8 mouse cellular contexts compared by ENCODE assay signal in the genomic region with DNA sequence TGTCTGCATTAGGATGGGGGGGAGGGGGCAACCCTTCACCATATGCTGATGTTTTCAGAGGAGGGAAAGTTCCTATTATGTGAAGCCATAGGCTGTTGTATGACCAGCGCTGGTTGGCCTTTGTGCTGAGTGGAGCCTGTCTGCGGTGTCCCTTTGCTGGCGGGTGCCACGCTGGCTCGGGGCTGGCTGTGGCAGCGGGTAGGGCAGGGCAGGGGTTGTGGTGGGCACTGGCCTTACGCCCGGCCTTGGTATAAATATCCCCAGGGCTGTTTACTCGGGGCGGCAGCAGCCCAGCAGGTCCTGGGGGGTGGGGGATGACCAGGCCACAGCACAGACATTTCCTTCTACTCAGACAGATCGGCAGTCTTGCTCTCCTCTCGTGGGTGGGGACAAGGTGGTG. TPM values are rescaled to one million over a fixed set of nuclear protein-coding genes. Genes with fewer than 3 reads are reported as not detected.
A peak's percentile ranks its signal among the peaks of the same experiment; 100 is the strongest.
DNase-seq lines count a peak whose midpoint lies in the region; ATAC-seq and TF ChIP-seq lines count a peak whose summit lies in the region.

No protein-coding gene starts in this region.

- no peak for ATAC-seq in kidney, embryonic 14.5 days (ENCODE audit: low FRiP score, low TSS enrichment)
- 0 out of 2 replicates have a peak, but pooled peaks have one; percentile 3 for ATAC-seq in heart, embryonic 14.5 days (ENCODE audit: insufficient number of reproducible peaks, insufficient read depth, low FRiP score, low read depth)
- no peak for ATAC-seq in liver, embryonic 13.5 days (ENCODE audit: low read depth)

- TF ChIP-seq CTCF in MEL (IDR thresholded peaks at IDR 0.05 in 2 of 3, conservative IDR thresholded peaks at IDR 0.05 in 1 of 3; ENCODE audit: control insufficient read depth in 1 of 3, insufficient read depth in 1 of 3, low read depth in 2 of 3, low read length in 3 of 3, poor library complexity in 1 of 3, severe bottlenecking in 1 of 3) = no peak
- no peak for TF ChIP-seq CTCF in small intestine, adult 2 months (IDR thresholded peaks at IDR 0.05; ENCODE audit: extremely low read depth, insufficient read length, insufficient replicate concordance, low read depth, low read length)

- H3K4me1 ChIP-seq in kidney, embryonic 14.5 days (ENCODE audit: control insufficient read depth, insufficient read depth, low read length) = peaks cover 25% of the 10 kb centered on the region
- H3K4me1 ChIP-seq in MEL (ENCODE audit: control insufficient read depth in 1 of 2, insufficient read depth in 2 of 2, low read length in 2 of 2) = peaks cover 0 to 5% of the 10 kb centered on the region in 2 experiments; a peak in 1 of 4 replicates
- peaks cover 43 to 58% of the 10 kb centered on the region in 2 experiments for H3K4me1 ChIP-seq in heart, embryonic 14.5 days (ENCODE audit: control insufficient read depth in 2 of 2, insufficient read depth in 2 of 2, low read length in 2 of 2)
- H3K4me1 ChIP-seq in liver, embryonic 13.5 days (replicated peaks) = peaks cover 70% of the 10 kb centered on the region
- peaks cover 17% of the 10 kb centered on the region for H3K4me1 ChIP-seq in small intestine, adult 2 months (ENCODE audit: control insufficient read depth, insufficient read depth, insufficient read length, low read length)

- H3K36me3 ChIP-seq in kidney, embryonic 14.5 days (ENCODE audit: control insufficient read depth, insufficient read depth, low read length) = peaks cover 27% of the 10 kb centered on the region
- H3K36me3 ChIP-seq in MEL (ENCODE audit: control insufficient read depth in 1 of 2, insufficient read depth in 2 of 2, low read length in 2 of 2) = peaks cover 3 to 5% of the 10 kb centered on the region in 2 experiments
- H3K36me3 ChIP-seq in heart, embryonic 14.5 days (ENCODE audit: control insufficient read depth, insufficient read depth, low read length) = peaks cover 29% of the 10 kb centered on the region
- peaks cover 58% of the 10 kb centered on the region for H3K36me3 ChIP-seq in liver, embryonic 13.5 days
- peaks cover 28% of the 10 kb centered on the region for H3K36me3 ChIP-seq in small intestine, adult 2 months (ENCODE audit: control insufficient read depth, insufficient read depth, low read length)

- H3K27me3 ChIP-seq in kidney, embryonic 14.5 days (ENCODE audit: control insufficient read depth, insufficient read depth, low read length) = no peaks in the 10 kb centered on the region
- no peaks in the 10 kb centered on the region for H3K27me3 ChIP-seq in MEL (ENCODE audit: control insufficient read depth in 1 of 2, insufficient read depth in 2 of 2, low read length in 2 of 2)
- H3K27me3 ChIP-seq in heart, embryonic 14.5 days (ENCODE audit: control insufficient read depth, insufficient read depth, low read length) = no peaks in the 10 kb centered on the region
- H3K27me3 ChIP-seq in liver, embryonic 13.5 days = no peaks in the 10 kb centered on the region
- no peaks in the 10 kb centered on the region for H3K27me3 ChIP-seq in small intestine, adult 2 months (ENCODE audit: control insufficient read depth, insufficient read depth, low read length)

- no peak; a peak in 1 of 4 replicates for TF ChIP-seq POLR2A in MEL (IDR thresholded peaks at IDR 0.05; ENCODE audit: control insufficient read depth in 1 of 2, insufficient read depth in 1 of 2, low read depth in 1 of 2, low read length in 2 of 2, poor library complexity in 1 of 2)
- no peak for TF ChIP-seq POLR2A in small intestine, adult 2 months (IDR thresholded peaks at IDR 0.05; ENCODE audit: low read depth, low read length)

- H3K9ac ChIP-seq in kidney, embryonic 14.5 days (ENCODE audit: low read depth, low read length) = peak overlapping the region; percentile 28; the same call in 1 of the 2 replicates
- no peak overlapping the region for H3K9ac ChIP-seq in MEL (ENCODE audit: control insufficient read depth, low read depth, low read length, poor library complexity, severe bottlenecking)
- peak overlapping the region; percentile 62 for H3K9ac ChIP-seq in heart, embryonic 14.5 days (ENCODE audit: low read length)
- H3K9ac ChIP-seq in liver, embryonic 13.5 days = no peak overlapping the region

- H3K4me3 ChIP-seq in kidney, embryonic 14.5 days (ENCODE audit: low read length) = no peak overlapping the region
- no peak overlapping the region for H3K4me3 ChIP-seq in MEL (ENCODE audit: control insufficient read depth in 1 of 2, insufficient read depth in 1 of 2, low read depth in 2 of 2, low read length in 2 of 2)
- peak overlapping the region; percentile 4 to 16; a peak in 2 of 4 replicates for H3K4me3 ChIP-seq in heart, embryonic 14.5 days (ENCODE audit: control insufficient read depth in 1 of 2, insufficient read depth in 1 of 2, low read depth in 1 of 2, low read length in 2 of 2)
- no peak overlapping the region for H3K4me3 ChIP-seq in liver, embryonic 13.5 days (replicated peaks)
- no peak overlapping the region for H3K4me3 ChIP-seq in small intestine, adult 2 months (ENCODE audit: low read depth, low read length)

- H3K27ac ChIP-seq in kidney, embryonic 14.5 days (ENCODE audit: low read depth, low read length) = no peak overlapping the region
- no peak overlapping the region for H3K27ac ChIP-seq in MEL (ENCODE audit: control insufficient read depth, low read depth, low read length)
- H3K27ac ChIP-seq in heart, embryonic 14.5 days (replicated peaks in 1 of 2; ENCODE audit: control insufficient read depth in 1 of 2, insufficient read depth in 1 of 2, low read depth in 2 of 2, low read length in 2 of 2) = peak overlapping the region; percentile 7 to 76
- peak overlapping the region; percentile 34 for H3K27ac ChIP-seq in liver, embryonic 13.5 days
- H3K27ac ChIP-seq in small intestine, adult 2 months (ENCODE audit: insufficient read depth, low read depth, low read length) = peak overlapping the region; percentile 17; the same call in 1 of the 2 replicates

- DNase-seq in kidney, adult 11 months = no peak
- no peak for DNase-seq in MEL (ENCODE audit: low read depth, low spot score)
- DNase-seq in liver, embryonic 13.5 days = no peak
- no peak for DNase-seq in frontal cortex, postnatal 14 days (ENCODE audit: low spot score in 2 of 2)
- DNase-seq in right cerebral cortex, postnatal 36 days (ENCODE audit: low spot score in 2 of 2) = no peak

- no peak for TF ChIP-seq RAD21 in MEL (IDR thresholded peaks at IDR 0.05; ENCODE audit: low read depth, low read length)

- no peak overlapping the region for H3K4me2 ChIP-seq in kidney, embryonic 14.5 days (replicated peaks; ENCODE audit: low read depth, low read length)
- H3K4me2 ChIP-seq in heart, embryonic 14.5 days (ENCODE audit: low read length) = peak overlapping the region; percentile 56
- peak overlapping the region; percentile 6; the same call in 1 of the 2 replicates for H3K4me2 ChIP-seq in liver, embryonic 13.5 days

- WGBS in kidney, embryonic 14.5 days = 10% methylated on average over 11 of the region's 12 CpGs
- WGBS in heart, embryonic 14.5 days = 6% methylated on average over 12 of the region's 12 CpGs
- WGBS in liver, embryonic 13.5 days (ENCODE audit: insufficient replicate concordance) = 47% methylated on average over 12 of the region's 12 CpGs
- 16% methylated on average over 12 of the region's 12 CpGs for WGBS in small intestine, adult 2 months

- TF ChIP-seq EP300 in MEL (IDR thresholded peaks at IDR 0.05; ENCODE audit: low read depth in 1 of 2, low read length in 2 of 2) = no peak

- no peaks in the 10 kb centered on the region for H3K79me2 ChIP-seq in MEL (ENCODE audit: control insufficient read depth, insufficient read depth, low read length, poor library complexity)

- H3K9me3 ChIP-seq in kidney, embryonic 14.5 days (ENCODE audit: control insufficient read depth, low read length) = no peaks in the 10 kb centered on the region
- no peaks in the 10 kb centered on the region for H3K9me3 ChIP-seq in MEL (replicated peaks; ENCODE audit: insufficient read depth, low read length)
- no peaks in the 10 kb centered on the region for H3K9me3 ChIP-seq in heart, embryonic 14.5 days (ENCODE audit: control insufficient read depth, low read length)
- H3K9me3 ChIP-seq in liver, embryonic 13.5 days (replicated peaks) = no peaks in the 10 kb centered on the region

RNA-seq across cellular contexts. Expression of gene Ccdc97, which starts 8.9 kb away (rescaled TPM):
- 24.8 and 32.4 TPM in 2 replicates for polyA plus RNA-seq in kidney, embryonic 14.5 days (2014; fragmentation: Nextera tagmentation; extraction: Ambion mirVana)
- 8.0 and 8.4 TPM in 2 replicates for total RNA-seq in MEL (2012; rRNA removed)
- polyA plus RNA-seq in MEL (2012; ENCODE audit: insufficient read depth in 1 of 2, insufficient read length in 2 of 2, low read depth in 1 of 2, low replicate concordance in 2 of 2, missing spikeins in 1 of 2) = 10 to 100 TPM in 1 of 2 experiments, not detected in 1; 39.7 TPM
- 23.4 and 24.5 TPM in 2 replicates for polyA plus RNA-seq in heart, embryonic 14.5 days (2014; fragmentation: Nextera tagmentation; extraction: Ambion mirVana)
- polyA plus RNA-seq in liver, embryonic 13.5 days (2015; fragmentation: Nextera tagmentation; extraction: Ambion mirVana) = 8.8 and 10.7 TPM in 2 replicates
- 43.6 and 72.4 TPM in 2 replicates for polyA plus RNA-seq in small intestine, adult 2 months (2012; rRNA removed)

RNA-seq across cellular contexts. Expression of gene Tgfb1, which starts 23.2 kb away (rescaled TPM):
- 3.8 and 5.1 TPM in 2 replicates for polyA plus RNA-seq in kidney, embryonic 14.5 days (2014; fragmentation: Nextera tagmentation; extraction: Ambion mirVana)
- total RNA-seq in MEL (2012; rRNA removed) = 108 and 121 TPM in 2 replicates
- 100 to 1,000 TPM; 164 to 489 TPM for polyA plus RNA-seq in MEL (2012; ENCODE audit: insufficient read depth in 1 of 2, insufficient read length in 2 of 2, low read depth in 1 of 2, low replicate concordance in 2 of 2, missing spikeins in 1 of 2)
- 3.5 and 4.5 TPM in 2 replicates for polyA plus RNA-seq in heart, embryonic 14.5 days (2014; fragmentation: Nextera tagmentation; extraction: Ambion mirVana)
- polyA plus RNA-seq in liver, embryonic 13.5 days (2015; fragmentation: Nextera tagmentation; extraction: Ambion mirVana) = 6.1 and 6.9 TPM in 2 replicates
- polyA plus RNA-seq in small intestine, adult 2 months (2012; rRNA removed) = 20.8 and 24.4 TPM in 2 replicates

RNA-seq across cellular contexts. Expression of gene B9d2, which starts 29.4 kb away (rescaled TPM):
- 33.6 and 36.5 TPM in 2 replicates for polyA plus RNA-seq in kidney, embryonic 14.5 days (2014; fragmentation: Nextera tagmentation; extraction: Ambion mirVana)
- 70.4 TPM in 2 replicates for total RNA-seq in MEL (2012; rRNA removed)
- polyA plus RNA-seq in MEL (2012; ENCODE audit: insufficient read depth in 1 of 2, insufficient read length in 2 of 2, low read depth in 1 of 2, low replicate concordance in 2 of 2, missing spikeins in 1 of 2) = 100 to 1,000 TPM in 1 of 2 experiments, not detected in 1; 108 TPM
- polyA plus RNA-seq in heart, embryonic 14.5 days (2014; fragmentation: Nextera tagmentation; extraction: Ambion mirVana) = 29.4 and 30.5 TPM in 2 replicates
- 21.8 and 25.1 TPM in 2 replicates for polyA plus RNA-seq in liver, embryonic 13.5 days (2015; fragmentation: Nextera tagmentation; extraction: Ambion mirVana)
- 21.8 and 33.2 TPM in 2 replicates for polyA plus RNA-seq in small intestine, adult 2 months (2012; rRNA removed)

RNA-seq across cellular contexts. Expression of gene Tmem91, which starts 35.0 kb away (rescaled TPM):
- 1.8 and 2.5 TPM in 2 replicates for polyA plus RNA-seq in kidney, embryonic 14.5 days (2014; fragmentation: Nextera tagmentation; extraction: Ambion mirVana)
- 0.59 and 0.89 TPM in 2 replicates for total RNA-seq in MEL (2012; rRNA removed)
- 1 to 10 TPM in 1 of 2 experiments, not detected in 1; 3.3 TPM for polyA plus RNA-seq in MEL (2012; ENCODE audit: insufficient read depth in 1 of 2, insufficient read length in 2 of 2, low read depth in 1 of 2, low replicate concordance in 2 of 2, missing spikeins in 1 of 2)
- 1.6 and 2.2 TPM in 2 replicates for polyA plus RNA-seq in heart, embryonic 14.5 days (2014; fragmentation: Nextera tagmentation; extraction: Ambion mirVana)
- 1.0 and 1.1 TPM in 2 replicates for polyA plus RNA-seq in liver, embryonic 13.5 days (2015; fragmentation: Nextera tagmentation; extraction: Ambion mirVana)
- 0.23 and 0.25 TPM in 2 replicates for polyA plus RNA-seq in small intestine, adult 2 months (2012; rRNA removed)

RNA-seq across cellular contexts. Expression of gene Hnrnpul1, which starts 44.6 kb away (rescaled TPM):
- polyA plus RNA-seq in kidney, embryonic 14.5 days (2014; fragmentation: Nextera tagmentation; extraction: Ambion mirVana) = 65.6 and 86.2 TPM in 2 replicates
- 56.1 and 57.2 TPM in 2 replicates for total RNA-seq in MEL (2012; rRNA removed)
- 100 to 1,000 TPM; 181 to 215 TPM for polyA plus RNA-seq in MEL (2012; ENCODE audit: insufficient read depth in 1 of 2, insufficient read length in 2 of 2, low read depth in 1 of 2, low replicate concordance in 2 of 2, missing spikeins in 1 of 2)
- 47.2 and 50.9 TPM in 2 replicates for polyA plus RNA-seq in heart, embryonic 14.5 days (2014; fragmentation: Nextera tagmentation; extraction: Ambion mirVana)
- 31.4 and 36.3 TPM in 2 replicates for polyA plus RNA-seq in liver, embryonic 13.5 days (2015; fragmentation: Nextera tagmentation; extraction: Ambion mirVana)
- polyA plus RNA-seq in small intestine, adult 2 months (2012; rRNA removed) = 28.9 and 60.2 TPM in 2 replicates

Comparison
In these comparisons a context has a peak if more than half of its experiments do, and no peak if none do; other contexts are left out.
1. H3K27ac ChIP-seq: peak in heart, embryonic 14.5 days (2 of 2), liver, embryonic 13.5 days (single experiment) and small intestine, adult 2 months (single experiment); none in kidney, embryonic 14.5 days (single experiment) and MEL (single experiment).
2. H3K4me3 ChIP-seq: peak in heart, embryonic 14.5 days (2 of 2); none in kidney, embryonic 14.5 days (single experiment), MEL (0 of 2), liver, embryonic 13.5 days (single experiment) and small intestine, adult 2 months (single experiment).
3. H3K9ac ChIP-seq: peak in kidney, embryonic 14.5 days (single experiment) and heart, embryonic 14.5 days (single experiment); none in MEL (single experiment) and liver, embryonic 13.5 days (single experiment).